Mouse (Mus musculus) limb, embryonic 12.5 days (tissue): ENCODE data around the gene Kcnmb2. TPM values are rescaled to one million over a fixed set of nuclear protein-coding genes. Genes with fewer than 3 reads are reported as not detected.

ENCODE experiments used
- ATAC-seq: fragments of 200-750 bp; cut with Nextera tagmentation; 2 replicates; pipeline ENCODE4 v1.8.0; 2017; ENCODE audit warnings: low read depth, moderate TSS enrichment; ENCODE audit not compliant: insufficient number of reproducible peaks, insufficient read depth, low FRiP score, low TSS enrichment
- H3K27ac ChIP-seq: fragments of 300-500 bp; sonication (generic); 2 replicates; pipeline ENCODE4 v1.5.1; 2016; ENCODE audit warnings: mild to moderate bottlenecking, moderate library complexity
- H3K27me3 ChIP-seq: fragments of 300-500 bp; sonication (generic); 2 replicates; pipeline ENCODE4 v1.6.1; 2016; ENCODE audit warnings: mild to moderate bottlenecking, moderate library complexity
- H3K36me3 ChIP-seq: fragments of 300-500 bp; sonication (generic); 2 replicates; pipeline ENCODE4 v1.6.1; 2016; ENCODE audit warnings: mild to moderate bottlenecking, moderate library complexity
- H3K4me1 ChIP-seq: fragments of 300-500 bp; sonication (generic); replicated peaks from 2 replicates; pipeline ENCODE4 v1.6.1; 2016
- H3K4me2 ChIP-seq: fragments of 300-500 bp; sonication (generic); 2 replicates; pipeline ENCODE4 v1.6.1; 2016; ENCODE audit warnings: mild to moderate bottlenecking, moderate library complexity
- H3K4me3 ChIP-seq: fragments of 300-500 bp; sonication (generic); replicated peaks from 2 replicates; pipeline ENCODE4 v1.5.1; 2016; ENCODE audit warnings: mild to moderate bottlenecking
- H3K9ac ChIP-seq: fragments of 300-500 bp; sonication (generic); replicated peaks from 2 replicates; pipeline ENCODE4 v1.6.1; 2016; ENCODE audit warnings: mild to moderate bottlenecking, moderate library complexity
- H3K9me3 ChIP-seq: fragments of 300-500 bp; sonication (generic); 2 replicates; pipeline ENCODE4 v1.6.1; 2016; ENCODE audit warnings: mild to moderate bottlenecking, moderate library complexity
- WGBS: fragments of 180-500 bp; shearing (Covaris S2); methylation state at CpG from one replicate; pipeline ENCODE4 v1.1.7; 2016; 5-methylcytosine and 5-hydroxymethylcytosine counted together
- polyA plus RNA-seq: library from polyadenylated mRNA; unstranded; fragments of >200 nt; fragmentation: Nextera tagmentation; extraction: Ambion mirVana; gene quantifications from 2 replicates; pipeline ENCODE4 v1.2.1, GENCODE M21; 2016

Kcnmb2 gene
- 0.18 and 0.76 TPM in 2 replicates for polyA plus RNA-seq

- WGBS = 4% methylated on average over 22 of the region's 22 CpGs
- H3K9ac ChIP-seq = peak within 1 kb of the TSS; percentile 38; the same call in 1 of the 2 replicates
Measured at GRCm38 (mm10) chr3:31902504-31903330, at the start of gene Kcnmb2. Gene Kcnmb2 (plus strand): TSS chr3:31902507.

GRCm38 (mm10) chr3:31863522-31863921 is 38.8 kb upstream of the Kcnmb2 start:
- Histone ChIP-seq H3K4me3 (no peak overlapping the region), H3K4me2 (no peak overlapping the region), H3K27me3 (no peaks in the 10 kb centered on the region), H3K9me3 (no peaks in the 10 kb centered on the region), H3K27ac (no peak overlapping the region), H3K9ac (no peak overlapping the region), H3K36me3 (no peaks in the 10 kb centered on the region), H3K4me1 (no peaks in the 10 kb centered on the region)
- no peak for ATAC-seq
- 86% methylated on average over 5 of the region's 5 CpGs for WGBS

More at GRCm38 (mm10) chr3:31902504-31903330, at the start of gene Kcnmb2:
- no peaks in the 10 kb centered on the region for H3K9me3 ChIP-seq
- H3K4me1 ChIP-seq = peaks cover 14% of the 10 kb centered on the region; the same call in 1 of the 2 replicates
- H3K36me3 ChIP-seq = no peaks in the 10 kb centered on the region
- 0 out of 2 replicates have a peak, but pooled peaks have one; percentile 47 for ATAC-seq
- peak within 1 kb of the TSS; percentile 63 for H3K4me2 ChIP-seq
- peak within 1 kb of the TSS; percentile 35 for H3K4me3 ChIP-seq
- peaks cover 30% of the 10 kb centered on the region for H3K27me3 ChIP-seq
- H3K27ac ChIP-seq = no peak within 1 kb of the TSS

GRCm38 (mm10) chr3:31864070-31864469 is 38.2 kb upstream of the Kcnmb2 start:
- Histone ChIP-seq H3K4me3 (no peak overlapping the region), H3K4me1 (no peaks in the 10 kb centered on the region), H3K27me3 (no peaks in the 10 kb centered on the region), H3K9ac (no peak overlapping the region), H3K27ac (no peak overlapping the region), H3K9me3 (no peaks in the 10 kb centered on the region), H3K4me2 (no peak overlapping the region), H3K36me3 (no peaks in the 10 kb centered on the region)
- WGBS = 73% methylated on average over 3 of the region's 3 CpGs
- ATAC-seq = no peak

GRCm38 (mm10) chr3:31871461-31871860 is 30.8 kb upstream of the Kcnmb2 start:
- Histone ChIP-seq H3K36me3 (no peaks in the 10 kb centered on the region), H3K9ac (no peak overlapping the region), H3K4me3 (no peak overlapping the region), H3K27me3 (no peaks in the 10 kb centered on the region), H3K27ac (no peak overlapping the region), H3K4me1 (no peaks in the 10 kb centered on the region), H3K9me3 (no peaks in the 10 kb centered on the region), H3K4me2 (no peak overlapping the region)
- 88% methylated on average over 3 of the region's 3 CpGs for WGBS
- no peak for ATAC-seq

DNA sequence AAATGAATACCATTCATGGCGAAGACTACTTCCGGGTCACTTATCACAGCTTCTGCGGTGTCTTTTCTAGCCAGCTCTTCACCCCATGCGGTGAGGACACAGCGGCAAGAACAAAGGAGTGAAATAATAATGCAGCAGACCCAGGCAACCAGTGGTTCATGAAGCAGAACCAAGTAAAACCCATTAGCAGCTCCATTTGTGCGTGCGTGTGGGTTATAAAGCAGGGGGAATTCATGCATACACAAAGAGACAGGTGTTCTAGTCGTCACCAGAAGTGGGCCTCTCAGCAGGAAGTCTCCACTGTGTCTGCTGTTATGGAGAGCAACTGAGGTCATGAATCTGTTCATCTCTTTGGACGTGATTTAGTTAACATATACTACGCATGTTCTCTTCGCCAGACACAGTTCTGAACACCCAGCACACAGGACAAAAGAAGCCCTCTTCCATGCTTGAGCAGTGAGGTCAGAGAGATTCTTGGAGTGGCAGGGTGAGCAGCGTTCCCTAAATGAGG is 19.6 kb upstream of the Kcnmb2 start:
- Histone ChIP-seq H3K9me3 (no peaks in the 10 kb centered on the region), H3K36me3 (no peaks in the 10 kb centered on the region), H3K4me2 (no peak overlapping the region), H3K4me1 (no peaks in the 10 kb centered on the region), H3K9ac (no peak overlapping the region), H3K4me3 (no peak overlapping the region), H3K27ac (no peak overlapping the region), H3K27me3 (no peaks in the 10 kb centered on the region)
- 89% methylated on average over 12 of the region's 12 CpGs for WGBS
- ATAC-seq = no peak

DNA sequence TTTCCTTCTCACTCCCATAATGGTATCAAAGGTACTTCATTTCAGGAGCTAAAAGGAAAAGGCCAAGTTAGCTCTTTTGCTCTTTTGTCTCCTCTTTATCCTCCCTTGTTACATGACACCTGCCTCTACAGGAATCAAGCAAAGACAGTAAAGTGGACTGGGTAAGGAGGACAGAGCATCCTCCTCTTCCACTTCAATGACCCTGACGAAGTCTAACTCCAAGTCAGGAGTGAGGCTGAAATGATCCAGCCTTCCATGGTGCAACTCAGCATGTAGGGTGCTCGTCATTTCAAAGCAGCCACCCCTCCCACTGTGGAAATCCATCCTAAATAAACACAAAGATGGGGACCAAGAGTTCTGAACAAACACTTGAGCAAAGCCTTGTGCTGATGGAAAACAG is 9.7 kb upstream of the Kcnmb2 start:
- Histone ChIP-seq H3K4me1 (peaks cover 6% of the 10 kb centered on the region; the same call in 1 of the 2 replicates), H3K4me2 (no peak overlapping the region), H3K4me3 (no peak overlapping the region), H3K27me3 (no peaks in the 10 kb centered on the region), H3K36me3 (no peaks in the 10 kb centered on the region), H3K9me3 (no peaks in the 10 kb centered on the region), H3K9ac (no peak overlapping the region), H3K27ac (no peak overlapping the region)
- 68% methylated on average over 2 of the region's 2 CpGs for WGBS
- ATAC-seq = no peak

GRCm38 (mm10) chr3:31903506-31903905 is 1.2 kb downstream of the Kcnmb2 start:
- Histone ChIP-seq H3K9me3 (no peaks in the 10 kb centered on the region), H3K9ac (no peak overlapping the region), H3K27me3 (peaks cover 30% of the 10 kb centered on the region), H3K4me2 (peak overlapping the region; percentile 63), H3K27ac (no peak overlapping the region), H3K4me1 (peaks cover 14% of the 10 kb centered on the region; the same call in 1 of the 2 replicates), H3K36me3 (no peaks in the 10 kb centered on the region), H3K4me3 (no peak overlapping the region)
- no peak for ATAC-seq
- 5% methylated on average over 9 of the region's 9 CpGs for WGBS

DNA sequence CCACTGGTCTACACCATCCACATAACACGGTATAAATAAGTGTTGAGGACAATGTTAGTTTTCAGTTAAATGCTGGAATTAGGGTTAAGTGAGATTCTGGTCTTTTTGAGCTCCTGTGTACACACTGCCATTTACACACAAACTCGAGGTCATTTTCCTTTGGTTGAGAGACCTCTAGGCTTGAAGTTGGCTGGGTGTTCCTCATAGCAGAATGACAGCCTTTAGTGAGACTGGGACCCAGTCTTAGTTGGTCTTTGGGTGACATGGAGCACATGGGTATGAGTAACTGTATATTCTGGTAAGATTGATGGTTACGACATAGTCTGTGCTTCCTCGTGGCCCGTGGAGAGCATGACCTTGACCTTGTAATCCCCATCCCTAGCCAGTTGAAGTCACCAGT is 1.8 kb downstream of the Kcnmb2 start:
- H3K4me1 ChIP-seq = peaks cover 14% of the 10 kb centered on the region; the same call in 1 of the 2 replicates
- no peak for ATAC-seq
- no peaks in the 10 kb centered on the region for H3K36me3 ChIP-seq
- peaks cover 30% of the 10 kb centered on the region for H3K27me3 ChIP-seq
- no peaks in the 10 kb centered on the region for H3K9me3 ChIP-seq
- WGBS = 51% methylated on average over 5 of the region's 5 CpGs
- no peak overlapping the region for H3K4me3 ChIP-seq
- no peak overlapping the region for H3K27ac ChIP-seq
- H3K4me2 ChIP-seq = no peak overlapping the region
- H3K9ac ChIP-seq = no peak overlapping the region

DNA sequence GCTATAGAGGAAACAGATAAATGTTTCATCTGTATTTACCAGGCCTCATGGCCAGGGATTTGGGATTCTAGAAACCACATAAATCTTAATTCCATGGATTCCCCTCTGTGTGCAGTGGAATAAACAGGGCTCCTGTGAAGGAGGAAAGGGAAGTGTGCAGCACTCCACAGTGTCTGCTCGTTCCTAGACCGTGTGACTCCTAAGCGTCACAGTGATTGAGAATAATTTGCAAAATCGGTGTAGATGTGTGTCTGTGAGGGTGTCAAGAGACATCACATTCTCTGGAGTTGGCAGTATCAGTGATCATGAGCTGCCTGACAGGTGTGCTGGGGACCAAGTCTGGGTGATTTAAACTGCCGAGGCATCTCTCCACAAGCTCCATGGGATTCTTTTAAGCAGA is 8.9 kb downstream of the Kcnmb2 start:
- no peak overlapping the region for H3K4me2 ChIP-seq
- no peaks in the 10 kb centered on the region for H3K27me3 ChIP-seq
- no peak overlapping the region for H3K27ac ChIP-seq
- no peak for ATAC-seq
- no peak overlapping the region for H3K4me3 ChIP-seq
- no peaks in the 10 kb centered on the region for H3K9me3 ChIP-seq
- H3K4me1 ChIP-seq = no peaks in the 10 kb centered on the region
- H3K36me3 ChIP-seq = no peaks in the 10 kb centered on the region
- WGBS = 58% methylated on average over 5 of the region's 5 CpGs
- H3K9ac ChIP-seq = no peak overlapping the region

DNA sequence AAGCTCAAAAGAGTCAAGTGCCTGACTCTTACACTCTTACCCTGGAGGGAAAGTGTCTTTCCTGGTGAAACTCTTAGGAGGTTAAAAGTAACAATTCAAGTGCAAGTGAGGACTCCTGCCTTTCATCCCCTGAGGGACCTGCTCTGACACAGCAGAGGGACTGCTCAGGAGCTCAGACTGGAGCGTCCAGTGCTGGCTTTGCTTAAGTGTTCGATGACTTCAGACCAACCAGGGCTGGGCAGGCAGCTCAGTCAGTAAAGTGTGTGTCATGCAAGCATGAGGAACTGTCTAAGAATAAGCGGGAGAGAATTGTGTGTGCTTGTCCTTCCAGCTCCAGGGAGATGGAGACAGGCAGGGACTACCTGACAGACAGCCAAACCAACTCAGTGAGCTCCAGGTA is 9.4 kb downstream of the Kcnmb2 start:
- Histone ChIP-seq H3K4me1 (no peaks in the 10 kb centered on the region), H3K9ac (no peak overlapping the region), H3K27me3 (no peaks in the 10 kb centered on the region), H3K4me2 (no peak overlapping the region), H3K9me3 (no peaks in the 10 kb centered on the region), H3K36me3 (no peaks in the 10 kb centered on the region), H3K4me3 (no peak overlapping the region), H3K27ac (no peak overlapping the region)
- WGBS = 46% methylated on average over 3 of the region's 3 CpGs
- no peak for ATAC-seq

DNA sequence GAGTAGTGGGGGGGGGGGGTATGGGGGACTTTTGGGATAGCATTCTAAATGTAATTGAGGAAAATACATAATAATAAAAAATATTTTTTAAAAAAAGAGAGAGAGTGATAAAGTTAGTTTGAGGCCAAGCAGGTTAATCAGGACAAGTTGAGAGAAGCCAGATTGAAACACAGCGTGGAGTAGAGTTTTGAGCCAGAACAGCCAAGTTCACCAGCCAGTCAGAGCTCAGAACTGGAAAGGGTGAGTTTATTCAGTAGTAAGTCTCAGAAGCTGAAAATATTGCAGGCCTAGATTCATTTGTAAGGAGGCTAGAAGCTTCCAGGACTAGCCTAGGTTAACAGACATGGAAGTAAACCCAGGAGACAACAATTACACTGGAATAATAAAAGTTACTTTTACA is 26.2 kb downstream of the Kcnmb2 start:
- H3K27ac ChIP-seq = no peak overlapping the region
- no peaks in the 10 kb centered on the region for H3K36me3 ChIP-seq
- no peak for ATAC-seq
- WGBS = 90% methylated on average over 1 of the region's 1 CpGs
- no peaks in the 10 kb centered on the region for H3K4me1 ChIP-seq
- no peaks in the 10 kb centered on the region for H3K27me3 ChIP-seq
- no peaks in the 10 kb centered on the region for H3K9me3 ChIP-seq
- H3K9ac ChIP-seq = no peak overlapping the region
- no peak overlapping the region for H3K4me3 ChIP-seq
- no peak overlapping the region for H3K4me2 ChIP-seq
